Mouse (Mus musculus): ENCODE measurements around the gene Col12a1. TPM values are rescaled to one million over a fixed set of nuclear protein-coding genes. Genes with fewer than 3 reads are reported as not detected.

The Col12a1 gene
- polyA plus RNA-seq, 1 experiment from 2014 or later, result 95.5 TPM

- no peaks in the 10 kb centered on the region for H3K9me3 ChIP-seq (ENCODE audit: control insufficient read depth, low read depth, low read length)
- no peaks in the 10 kb centered on the region for H3K36me3 ChIP-seq (ENCODE audit: control insufficient read depth, insufficient read depth, low read length)
- H3K27ac ChIP-seq (ENCODE audit: low read length), result peak overlapping the region; percentile 85
- H3K4me2 ChIP-seq (replicated peaks; ENCODE audit: low read depth, low read length), result peak overlapping the region; percentile 74
- H3K9ac ChIP-seq (replicated peaks; ENCODE audit: low read depth, low read length), result peak overlapping the region; percentile 60; the same call in 1 of the 2 replicates
- H3K4me1 ChIP-seq (ENCODE audit: control insufficient read depth, insufficient read depth, low read length), result peaks cover 16% of the 10 kb centered on the region
- H3K4me3 ChIP-seq (ENCODE audit: low read depth, low read length), result peak overlapping the region; percentile 64
- 6% methylated on average over 23 of the region's 23 CpGs for WGBS
- ATAC-seq (ENCODE audit: insufficient number of reproducible peaks, insufficient read depth, low FRiP score, low read depth), result no peak
- H3K27me3 ChIP-seq (ENCODE audit: control insufficient read depth, insufficient read depth, low read length), result no peaks in the 10 kb centered on the region
Observed at GRCm38 (mm10) chr9:79716909-79717835, 1.5 kb downstream of the Col12a1 start.

GRCm38 (mm10) chr9:79716496-79716895 is 2.1 kb downstream of the Col12a1 start:
- no peaks in the 10 kb centered on the region for H3K36me3 ChIP-seq (ENCODE audit: control insufficient read depth, insufficient read depth, low read length)
- H3K9ac ChIP-seq (replicated peaks; ENCODE audit: low read depth, low read length), result peak overlapping the region; percentile 30; the same call in 1 of the 2 replicates
- H3K4me3 ChIP-seq (ENCODE audit: low read depth, low read length), result peak overlapping the region; percentile 64
- no peaks in the 10 kb centered on the region for H3K9me3 ChIP-seq (ENCODE audit: control insufficient read depth, low read depth, low read length)
- H3K27ac ChIP-seq (ENCODE audit: low read length), result peak overlapping the region; percentile 48; the same call in 1 of the 2 replicates
- WGBS, result 30% methylated on average over 5 of the region's 5 CpGs
- no peaks in the 10 kb centered on the region for H3K27me3 ChIP-seq (ENCODE audit: control insufficient read depth, insufficient read depth, low read length)
- peak overlapping the region; percentile 74 for H3K4me2 ChIP-seq (replicated peaks; ENCODE audit: low read depth, low read length)
- ATAC-seq (ENCODE audit: insufficient number of reproducible peaks, insufficient read depth, low FRiP score, low read depth), result no peak
- H3K4me1 ChIP-seq (ENCODE audit: control insufficient read depth, insufficient read depth, low read length), result peaks cover 16% of the 10 kb centered on the region

- ATAC-seq (ENCODE audit: insufficient number of reproducible peaks, insufficient read depth, low FRiP score, low read depth), result peak; percentile 29
- Histone ChIP-seq H3K27ac (ENCODE audit: low read length) (no peak overlapping the region), H3K4me1 (ENCODE audit: control insufficient read depth, insufficient read depth, low read length) (peaks cover 13% of the 10 kb centered on the region), H3K9me3 (ENCODE audit: control insufficient read depth, low read depth, low read length) (no peaks in the 10 kb centered on the region), H3K9ac (replicated peaks; ENCODE audit: low read depth, low read length) (no peak overlapping the region), H3K4me2 (replicated peaks; ENCODE audit: low read depth, low read length) (peak overlapping the region; percentile 39), H3K4me3 (ENCODE audit: low read depth, low read length) (no peak overlapping the region; the same call in none of the 2 replicates), H3K27me3 (ENCODE audit: control insufficient read depth, insufficient read depth, low read length) (no peaks in the 10 kb centered on the region), H3K36me3 (ENCODE audit: control insufficient read depth, insufficient read depth, low read length) (no peaks in the 10 kb centered on the region)
- 17% methylated on average over 16 of the region's 16 CpGs for WGBS
Observed at GRCm38 (mm10) chr9:79714471-79715045, 4.1 kb downstream of the Col12a1 start.

- Histone ChIP-seq H3K4me2 (replicated peaks; ENCODE audit: low read depth, low read length) (no peak overlapping the region), H3K27ac (ENCODE audit: low read length) (no peak overlapping the region)
Observed at GRCm38 (mm10) chr9:79689771-79690535, 28.7 kb downstream of the Col12a1 start.

GRCm38 (mm10) chr9:79689342-79689741 is 29.3 kb downstream of the Col12a1 start:
- no peak overlapping the region for H3K9ac ChIP-seq (replicated peaks; ENCODE audit: low read depth, low read length)
- no peak overlapping the region for H3K4me3 ChIP-seq (ENCODE audit: low read depth, low read length)
- H3K36me3 ChIP-seq (ENCODE audit: control insufficient read depth, insufficient read depth, low read length), result no peaks in the 10 kb centered on the region
- H3K27ac ChIP-seq (ENCODE audit: low read length), result no peak overlapping the region
- no peaks in the 10 kb centered on the region for H3K9me3 ChIP-seq (ENCODE audit: control insufficient read depth, low read depth, low read length)
- H3K4me1 ChIP-seq (ENCODE audit: control insufficient read depth, insufficient read depth, low read length), result 0 out of 2 replicates have a peak, but pooled peaks cover 6% of the 10 kb centered on the region
- H3K4me2 ChIP-seq (replicated peaks; ENCODE audit: low read depth, low read length), result no peak overlapping the region
- no peak for ATAC-seq (ENCODE audit: insufficient number of reproducible peaks, insufficient read depth, low FRiP score, low read depth)
- 52% methylated on average over 7 of the region's 7 CpGs for WGBS
- H3K27me3 ChIP-seq (ENCODE audit: control insufficient read depth, insufficient read depth, low read length), result no peaks in the 10 kb centered on the region

More at GRCm38 (mm10) chr9:79689771-79690535, 28.7 kb downstream of the Col12a1 start:
- 49% methylated on average over 11 of the region's 11 CpGs for WGBS
- no peaks in the 10 kb centered on the region for H3K9me3 ChIP-seq (ENCODE audit: control insufficient read depth, low read depth, low read length)
- no peak for ATAC-seq (ENCODE audit: insufficient number of reproducible peaks, insufficient read depth, low FRiP score, low read depth)
- H3K9ac ChIP-seq (replicated peaks; ENCODE audit: low read depth, low read length), result no peak overlapping the region
- H3K27me3 ChIP-seq (ENCODE audit: control insufficient read depth, insufficient read depth, low read length), result no peaks in the 10 kb centered on the region
- H3K4me3 ChIP-seq (ENCODE audit: low read depth, low read length), result no peak overlapping the region
- no peaks in the 10 kb centered on the region for H3K36me3 ChIP-seq (ENCODE audit: control insufficient read depth, insufficient read depth, low read length)
- 0 out of 2 replicates have a peak, but pooled peaks cover 6% of the 10 kb centered on the region for H3K4me1 ChIP-seq (ENCODE audit: control insufficient read depth, insufficient read depth, low read length)

- Histone ChIP-seq H3K4me2 (replicated peaks; ENCODE audit: low read depth, low read length) (no peak overlapping the region), H3K27me3 (ENCODE audit: control insufficient read depth, insufficient read depth, low read length) (no peaks in the 10 kb centered on the region), H3K4me3 (ENCODE audit: low read depth, low read length) (no peak overlapping the region), H3K4me1 (ENCODE audit: control insufficient read depth, insufficient read depth, low read length) (0 out of 2 replicates have a peak, but pooled peaks cover 6% of the 10 kb centered on the region), H3K27ac (ENCODE audit: low read length) (no peak overlapping the region), H3K9ac (replicated peaks; ENCODE audit: low read depth, low read length) (no peak overlapping the region), H3K9me3 (ENCODE audit: control insufficient read depth, low read depth, low read length) (no peaks in the 10 kb centered on the region), H3K36me3 (ENCODE audit: control insufficient read depth, insufficient read depth, low read length) (no peaks in the 10 kb centered on the region)
- 70% methylated on average over 3 of the region's 3 CpGs for WGBS
- ATAC-seq (ENCODE audit: insufficient number of reproducible peaks, insufficient read depth, low FRiP score, low read depth), result no peak
Observed at GRCm38 (mm10) chr9:79687227-79687626, 31.4 kb downstream of the Col12a1 start.

- Histone ChIP-seq H3K27ac (ENCODE audit: low read length) (no peak overlapping the region), H3K4me2 (replicated peaks; ENCODE audit: low read depth, low read length) (no peak overlapping the region), H3K27me3 (ENCODE audit: control insufficient read depth, insufficient read depth, low read length) (no peaks in the 10 kb centered on the region), H3K4me3 (ENCODE audit: low read depth, low read length) (no peak overlapping the region), H3K4me1 (ENCODE audit: control insufficient read depth, insufficient read depth, low read length) (0 out of 2 replicates have a peak, but pooled peaks cover 6% of the 10 kb centered on the region), H3K36me3 (ENCODE audit: control insufficient read depth, insufficient read depth, low read length) (peaks cover 3% of the 10 kb centered on the region; the same call in 1 of the 2 replicates), H3K9me3 (ENCODE audit: control insufficient read depth, low read depth, low read length) (no peaks in the 10 kb centered on the region), H3K9ac (replicated peaks; ENCODE audit: low read depth, low read length) (no peak overlapping the region)
- 67% methylated on average over 1 of the region's 1 CpGs for WGBS
- ATAC-seq (ENCODE audit: insufficient number of reproducible peaks, insufficient read depth, low FRiP score, low read depth), result no peak
Observed at GRCm38 (mm10) chr9:79686049-79686448, 32.6 kb downstream of the Col12a1 start.

Measured in stomach, embryonic 14.5 days (tissue).